ENCODE assay signal across 10 mouse cellular contexts in the genomic region with DNA sequence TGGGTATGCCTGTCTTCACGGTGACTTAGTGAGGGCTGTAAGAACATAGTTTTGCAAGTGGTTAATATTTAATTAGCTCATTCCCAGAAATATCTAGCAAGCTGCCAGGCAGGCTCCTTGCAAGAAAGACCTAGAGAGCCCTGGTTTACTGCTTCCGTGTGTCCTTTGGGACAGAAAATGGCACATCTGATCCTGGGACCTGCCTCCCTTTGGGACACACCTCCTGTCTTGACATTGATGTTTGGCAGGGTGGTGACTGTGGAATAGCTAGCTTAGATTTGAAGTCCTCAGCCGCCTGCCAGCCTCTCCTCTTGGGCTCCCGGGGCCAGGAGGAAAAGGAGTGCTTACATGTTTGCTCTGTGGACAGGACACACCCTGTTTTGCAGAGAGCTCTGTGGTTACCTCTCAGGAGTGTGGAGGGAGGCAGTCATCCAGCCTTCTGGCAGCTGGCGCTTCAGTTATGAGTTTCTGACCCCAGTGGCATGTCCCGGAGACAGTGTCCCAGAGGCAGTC. TPM values are rescaled to one million over a fixed set of nuclear protein-coding genes. Genes with fewer than 3 reads are reported as not detected.
A peak's percentile ranks its signal among the peaks of the same experiment; 100 is the strongest.
DNase-seq lines count a peak whose midpoint lies in the region; ATAC-seq and TF ChIP-seq lines count a peak whose summit lies in the region.
"Had no signal": no experiment of that assay in that cellular context is flagged by ENCODE, and none has a peak within 500 bp of the region (broad histone marks: within the 10 kb centered on the region; RNA-seq: fewer than 3 reads in every experiment).

No protein-coding gene starts in this region.

- H3K9ac ChIP-seq in hindbrain, embryonic 14.5 days: no peak overlapping the region
- no peak overlapping the region for H3K9ac ChIP-seq in hindbrain, embryonic 16.5 days (ENCODE audit: low read depth, low read length)
- no peak overlapping the region; the same call in 1 of the 2 replicates for H3K9ac ChIP-seq in hindbrain, postnatal 0 days (replicated peaks; ENCODE audit: low read length)
- H3K9ac ChIP-seq in liver, embryonic 11.5 days (ENCODE audit: low read depth, low read length): no peak overlapping the region
- no peak overlapping the region for H3K9ac ChIP-seq in forebrain, embryonic 11.5 days (ENCODE audit: low read length)
- H3K9ac ChIP-seq: forebrain, embryonic 15.5 days had no signal

- no peak for DNase-seq in hindbrain, embryonic 14.5 days (ENCODE audit: low spot score)
- DNase-seq in hindbrain, postnatal 0 days (ENCODE audit: low spot score): no peak
- DNase-seq in liver, embryonic 11.5 days (ENCODE audit: low spot score): no peak
- peak; percentile 25 for DNase-seq in naive thymus-derived CD4-positive, alpha-beta T cell, adult 2 months (ENCODE audit: low read depth)
- no peak for DNase-seq in forebrain, embryonic 11.5 days (ENCODE audit: low spot score)
- no peak for DNase-seq in testis, postnatal 14 days (ENCODE audit: low spot score)
- no peak for DNase-seq in forebrain, embryonic 10.5 days (ENCODE audit: extremely low spot score, low spot score)

- H3K4me2 ChIP-seq in hindbrain, embryonic 14.5 days (replicated peaks): peak overlapping the region; percentile 83; the same call in 1 of the 2 replicates
- H3K4me2 ChIP-seq in hindbrain, embryonic 16.5 days (ENCODE audit: low read length): no peak overlapping the region; the same call in 1 of the 2 replicates
- peak overlapping the region; percentile 95; the same call in 1 of the 2 replicates for H3K4me2 ChIP-seq in hindbrain, postnatal 0 days (ENCODE audit: low read depth, low read length)
- peak overlapping the region; percentile 95 for H3K4me2 ChIP-seq in liver, embryonic 11.5 days
- no peak overlapping the region for H3K4me2 ChIP-seq in forebrain, embryonic 11.5 days (ENCODE audit: low read depth, low read length, severe bottlenecking)

- 68% methylated on average over 6 of the region's 6 CpGs for WGBS in hindbrain, embryonic 14.5 days
- 62% methylated on average over 6 of the region's 6 CpGs for WGBS in hindbrain, embryonic 16.5 days
- 63% methylated on average over 6 of the region's 6 CpGs for WGBS in hindbrain, postnatal 0 days
- 58% methylated on average over 6 of the region's 6 CpGs for WGBS in liver, embryonic 11.5 days
- 80% methylated on average over 6 of the region's 6 CpGs for WGBS in forebrain, embryonic 11.5 days
- 85% methylated on average over 6 of the region's 6 CpGs for WGBS in forebrain, embryonic 10.5 days

- H3K27me3 ChIP-seq in hindbrain, embryonic 14.5 days (ENCODE audit: control insufficient read depth, insufficient read depth, low read length): peaks cover 9% of the 10 kb centered on the region
- no peaks in the 10 kb centered on the region; the same call in 1 of the 2 replicates for H3K27me3 ChIP-seq in hindbrain, embryonic 16.5 days (replicated peaks; ENCODE audit: control insufficient read depth, insufficient read depth, low read length)
- H3K27me3 ChIP-seq in hindbrain, postnatal 0 days (ENCODE audit: insufficient read depth, low read length): no peaks in the 10 kb centered on the region
- H3K27me3 ChIP-seq in liver, embryonic 11.5 days (replicated peaks; ENCODE audit: control insufficient read depth, insufficient read depth, low read length): peaks cover 2% of the 10 kb centered on the region; the same call in 1 of the 2 replicates
- peaks cover 2% of the 10 kb centered on the region; the same call in 1 of the 2 replicates for H3K27me3 ChIP-seq in forebrain, embryonic 11.5 days (ENCODE audit: control insufficient read depth, insufficient read depth, low read length)
- H3K27me3 ChIP-seq in forebrain, embryonic 10.5 days (ENCODE audit: poor library complexity, severe bottlenecking): peaks cover 46% of the 10 kb centered on the region

- no peak overlapping the region for H3K4me3 ChIP-seq in hindbrain, embryonic 14.5 days (replicated peaks; ENCODE audit: low read length)
- no peak overlapping the region for H3K4me3 ChIP-seq in hindbrain, embryonic 16.5 days (ENCODE audit: low read length)
- no peak overlapping the region for H3K4me3 ChIP-seq in hindbrain, postnatal 0 days (ENCODE audit: low read length)
- peak overlapping the region; percentile 76 for H3K4me3 ChIP-seq in liver, embryonic 11.5 days (ENCODE audit: low read depth, low read length)
- H3K4me3 ChIP-seq in forebrain, embryonic 11.5 days (ENCODE audit: low read depth, low read length): no peak overlapping the region
- H3K4me3 ChIP-seq in forebrain, embryonic 10.5 days: no peak overlapping the region

- no peaks in the 10 kb centered on the region for H3K36me3 ChIP-seq in hindbrain, embryonic 14.5 days (replicated peaks; ENCODE audit: control insufficient read depth, insufficient read depth)
- no peaks in the 10 kb centered on the region for H3K36me3 ChIP-seq in hindbrain, embryonic 16.5 days (ENCODE audit: control insufficient read depth, insufficient read depth, low read length)
- no peaks in the 10 kb centered on the region for H3K36me3 ChIP-seq in hindbrain, postnatal 0 days (ENCODE audit: insufficient read depth, low read length)
- H3K36me3 ChIP-seq in liver, embryonic 11.5 days (ENCODE audit: control insufficient read depth, insufficient read depth, low read length): no peaks in the 10 kb centered on the region
- H3K36me3 ChIP-seq in forebrain, embryonic 11.5 days (ENCODE audit: control insufficient read depth, insufficient read depth, low read length): no peaks in the 10 kb centered on the region
- H3K36me3 ChIP-seq in forebrain, embryonic 10.5 days (replicated peaks): no peaks in the 10 kb centered on the region
- H3K36me3 ChIP-seq: forebrain, embryonic 15.5 days had no signal

- no peak for TF ChIP-seq CTCF in hindbrain, postnatal 0 days (IDR thresholded peaks at IDR 0.05; ENCODE audit: low read depth)

- no peaks in the 10 kb centered on the region for H3K9me3 ChIP-seq in hindbrain, embryonic 14.5 days (ENCODE audit: control insufficient read depth, low read length)
- no peaks in the 10 kb centered on the region for H3K9me3 ChIP-seq in hindbrain, embryonic 16.5 days (ENCODE audit: control insufficient read depth, low read length)
- H3K9me3 ChIP-seq in hindbrain, postnatal 0 days (ENCODE audit: low read length): no peaks in the 10 kb centered on the region
- no peaks in the 10 kb centered on the region for H3K9me3 ChIP-seq in liver, embryonic 11.5 days (ENCODE audit: control insufficient read depth, low read length)
- no peaks in the 10 kb centered on the region for H3K9me3 ChIP-seq in forebrain, embryonic 11.5 days (ENCODE audit: control insufficient read depth, low read length)
- H3K9me3 ChIP-seq in forebrain, embryonic 10.5 days: no peaks in the 10 kb centered on the region
- H3K9me3 ChIP-seq: forebrain, embryonic 15.5 days had no signal

- peaks cover 24% of the 10 kb centered on the region for H3K4me1 ChIP-seq in hindbrain, embryonic 14.5 days (replicated peaks; ENCODE audit: control insufficient read depth, insufficient read depth, low read length)
- peaks cover 18% of the 10 kb centered on the region for H3K4me1 ChIP-seq in hindbrain, embryonic 16.5 days (ENCODE audit: control insufficient read depth, insufficient read depth, low read depth, low read length)
- peaks cover 21% of the 10 kb centered on the region; the same call in 1 of the 2 replicates for H3K4me1 ChIP-seq in hindbrain, postnatal 0 days (ENCODE audit: insufficient read depth, low read length)
- H3K4me1 ChIP-seq in liver, embryonic 11.5 days (replicated peaks; ENCODE audit: control insufficient read depth, insufficient read depth, low read length): peaks cover 7% of the 10 kb centered on the region; the same call in 1 of the 2 replicates
- peaks cover 6% of the 10 kb centered on the region; the same call in 1 of the 2 replicates for H3K4me1 ChIP-seq in forebrain, embryonic 11.5 days (replicated peaks; ENCODE audit: control insufficient read depth, insufficient read depth, low read length)
- peaks cover 42% of the 10 kb centered on the region for H3K4me1 ChIP-seq in forebrain, embryonic 10.5 days

- no peak for ATAC-seq in hindbrain, embryonic 14.5 days (ENCODE audit: low FRiP score)
- ATAC-seq in hindbrain, embryonic 16.5 days: no peak
- no peak for ATAC-seq in hindbrain, postnatal 0 days
- no peak for ATAC-seq in liver, embryonic 11.5 days (replicated peaks; ENCODE audit: low FRiP score)
- no peak for ATAC-seq in forebrain, embryonic 11.5 days (replicated peaks; ENCODE audit: low FRiP score)
- ATAC-seq: forebrain, embryonic 15.5 days; midbrain, embryonic 16.5 days had no signal

- H3K27ac ChIP-seq in hindbrain, embryonic 14.5 days: no peak overlapping the region
- H3K27ac ChIP-seq in hindbrain, embryonic 16.5 days (ENCODE audit: low read depth, low read length): no peak overlapping the region
- H3K27ac ChIP-seq in hindbrain, postnatal 0 days: no peak overlapping the region
- no peak overlapping the region for H3K27ac ChIP-seq in liver, embryonic 11.5 days (ENCODE audit: low read depth, low read length)
- no peak overlapping the region for H3K27ac ChIP-seq in forebrain, embryonic 11.5 days (ENCODE audit: low read depth, low read length)
- H3K27ac ChIP-seq in forebrain, embryonic 10.5 days: no peak overlapping the region
- H3K27ac ChIP-seq: forebrain, embryonic 15.5 days had no signal

RNA-seq across cellular contexts. Expression of gene Hip1r, which starts 2.3 kb away (rescaled TPM):
- 22.4 and 27.9 TPM in 2 replicates for polyA plus RNA-seq in hindbrain, embryonic 14.5 days (2014; fragmentation: Nextera tagmentation; extraction: Ambion mirVana)
- polyA plus RNA-seq in hindbrain, embryonic 16.5 days (2015; fragmentation: Nextera tagmentation; extraction: Ambion mirVana): 34.3 and 35.3 TPM in 2 replicates
- total RNA-seq in hindbrain, postnatal 0 days (2014; rRNA removed): 46.9 and 65.5 TPM in 2 replicates
- 32.6 and 33.9 TPM in 2 replicates for polyA plus RNA-seq in hindbrain, postnatal 0 days (2015; fragmentation: Nextera tagmentation; extraction: Ambion mirVana)
- 20.2 and 20.6 TPM in 2 replicates for polyA plus RNA-seq in liver, embryonic 11.5 days (2014; fragmentation: Nextera tagmentation; extraction: Ambion mirVana)
- polyA plus RNA-seq in forebrain, embryonic 11.5 days (2014; fragmentation: Nextera tagmentation; extraction: Ambion mirVana): 7.3 and 8.6 TPM in 2 replicates
- polyA plus RNA-seq in forebrain, embryonic 10.5 days (2016; fragmentation: Nextera tagmentation; extraction: Ambion mirVana): 7.7 and 11.1 TPM in 2 replicates

RNA-seq across cellular contexts. Expression of gene Ccdc62, which starts 45.2 kb away (rescaled TPM):
- polyA plus RNA-seq in hindbrain, embryonic 14.5 days (2014; fragmentation: Nextera tagmentation; extraction: Ambion mirVana): 5.2 and 5.5 TPM in 2 replicates
- 4.2 and 5.7 TPM in 2 replicates for polyA plus RNA-seq in hindbrain, embryonic 16.5 days (2015; fragmentation: Nextera tagmentation; extraction: Ambion mirVana)
- 1.1 and 2.0 TPM in 2 replicates for total RNA-seq in hindbrain, postnatal 0 days (2014; rRNA removed)
- polyA plus RNA-seq in hindbrain, postnatal 0 days (2015; fragmentation: Nextera tagmentation; extraction: Ambion mirVana): 4.8 and 5.5 TPM in 2 replicates
- polyA plus RNA-seq in liver, embryonic 11.5 days (2014; fragmentation: Nextera tagmentation; extraction: Ambion mirVana): 5.9 and 7.1 TPM in 2 replicates
- 3.9 and 6.7 TPM in 2 replicates for polyA plus RNA-seq in forebrain, embryonic 11.5 days (2014; fragmentation: Nextera tagmentation; extraction: Ambion mirVana)
- 5.0 and 7.0 TPM in 2 replicates for polyA plus RNA-seq in forebrain, embryonic 10.5 days (2016; fragmentation: Nextera tagmentation; extraction: Ambion mirVana)

RNA-seq across cellular contexts. Expression of gene Gm43518, which starts 48.5 kb away (rescaled TPM):
- 2.3 and 2.6 TPM in 2 replicates for polyA plus RNA-seq in hindbrain, embryonic 14.5 days (2014; fragmentation: Nextera tagmentation; extraction: Ambion mirVana)
- 3.7 and 4.9 TPM in 2 replicates for polyA plus RNA-seq in hindbrain, embryonic 16.5 days (2015; fragmentation: Nextera tagmentation; extraction: Ambion mirVana)
- 0.37 TPM in 1 of 2 replicates, not detected in the other for total RNA-seq in hindbrain, postnatal 0 days (2014; rRNA removed)
- polyA plus RNA-seq in hindbrain, postnatal 0 days (2015; fragmentation: Nextera tagmentation; extraction: Ambion mirVana): 2.2 and 3.2 TPM in 2 replicates
- polyA plus RNA-seq in liver, embryonic 11.5 days (2014; fragmentation: Nextera tagmentation; extraction: Ambion mirVana): 2.8 TPM in 2 replicates
- polyA plus RNA-seq in forebrain, embryonic 11.5 days (2014; fragmentation: Nextera tagmentation; extraction: Ambion mirVana): 1.3 and 1.6 TPM in 2 replicates
- polyA plus RNA-seq in forebrain, embryonic 10.5 days (2016; fragmentation: Nextera tagmentation; extraction: Ambion mirVana): 1.7 TPM in 2 replicates

RNA-seq across cellular contexts. Expression of gene Vps37b, which starts 56.3 kb away (rescaled TPM):
- polyA plus RNA-seq in hindbrain, embryonic 14.5 days (2014; fragmentation: Nextera tagmentation; extraction: Ambion mirVana): 59.5 and 61.7 TPM in 2 replicates
- 70.9 and 81.1 TPM in 2 replicates for polyA plus RNA-seq in hindbrain, embryonic 16.5 days (2015; fragmentation: Nextera tagmentation; extraction: Ambion mirVana)
- 104 and 110 TPM in 2 replicates for total RNA-seq in hindbrain, postnatal 0 days (2014; rRNA removed)
- 94.0 and 95.1 TPM in 2 replicates for polyA plus RNA-seq in hindbrain, postnatal 0 days (2015; fragmentation: Nextera tagmentation; extraction: Ambion mirVana)
- 31.3 TPM in 2 replicates for polyA plus RNA-seq in liver, embryonic 11.5 days (2014; fragmentation: Nextera tagmentation; extraction: Ambion mirVana)
- 60.2 and 61.4 TPM in 2 replicates for polyA plus RNA-seq in forebrain, embryonic 11.5 days (2014; fragmentation: Nextera tagmentation; extraction: Ambion mirVana)
- polyA plus RNA-seq in forebrain, embryonic 10.5 days (2016; fragmentation: Nextera tagmentation; extraction: Ambion mirVana): 50.8 and 51.2 TPM in 2 replicates

Comparison
In these comparisons a context has a peak if more than half of its experiments do, and no peak if none do; other contexts are left out.
1. H3K4me2 ChIP-seq: peak in hindbrain, embryonic 14.5 days (single experiment), hindbrain, postnatal 0 days (single experiment) and liver, embryonic 11.5 days (single experiment); none in hindbrain, embryonic 16.5 days (single experiment) and forebrain, embryonic 11.5 days (single experiment).